Mouse (Mus musculus) kidney, embryonic 14.5 days (tissue): ENCODE measurements around the gene Ppp1r11. TPM values are rescaled to one million over a fixed set of nuclear protein-coding genes. Genes with fewer than 3 reads are reported as not detected.

Source experiments
- ATAC-seq: fragments of 200-750 bp; cut with Nextera tagmentation; 2 replicates; pipeline ENCODE4 v1.8.0; 2017; ENCODE audit warnings: moderate number of reproducible peaks, mild to moderate bottlenecking, moderate TSS enrichment, moderate library complexity; ENCODE audit not compliant: low FRiP score, low TSS enrichment
- H3K27ac ChIP-seq: fragments of 300-500 bp; sonication (generic); 2 replicates; pipeline ENCODE4 v1.5.1; 2014; ENCODE audit warnings: low read depth, mild to moderate bottlenecking, low read length, moderate library complexity, mixed read lengths
- H3K27me3 ChIP-seq: fragments of 300-500 bp; sonication (generic); 2 replicates; pipeline ENCODE4 v1.6.1; 2014; ENCODE audit warnings: mild to moderate bottlenecking, low read length; ENCODE audit not compliant: control insufficient read depth, insufficient read depth
- H3K36me3 ChIP-seq: fragments of 300-500 bp; sonication (generic); 2 replicates; pipeline ENCODE4 v1.6.1; 2014; ENCODE audit warnings: low read length, mixed read lengths; ENCODE audit not compliant: control insufficient read depth, insufficient read depth
- H3K4me1 ChIP-seq: fragments of 300-500 bp; sonication (generic); 2 replicates; pipeline ENCODE4 v1.6.1; 2014; ENCODE audit warnings: low read length, mixed read lengths; ENCODE audit not compliant: control insufficient read depth, insufficient read depth
- H3K4me2 ChIP-seq: fragments of 300-500 bp; sonication (generic); replicated peaks from 2 replicates; pipeline ENCODE4 v1.6.1; 2014; ENCODE audit warnings: low read depth, mild to moderate bottlenecking, low read length
- H3K4me3 ChIP-seq: fragments of 300-500 bp; sonication (generic); 2 replicates; pipeline ENCODE4 v1.5.1; 2014; ENCODE audit warnings: mild to moderate bottlenecking, low read length
- H3K9ac ChIP-seq: fragments of 300-500 bp; sonication (generic); 2 replicates; pipeline ENCODE4 v1.6.1; 2014; ENCODE audit warnings: low read depth, mild to moderate bottlenecking, low read length, moderate library complexity
- H3K9me3 ChIP-seq: fragments of 300-500 bp; sonication (generic); 2 replicates; pipeline ENCODE4 v1.6.1; 2016; ENCODE audit warnings: low read length; ENCODE audit not compliant: control insufficient read depth
- WGBS: fragments of 180-500 bp; shearing (Covaris S2); extraction: QIAGEN DNeasy Blood & Tissue Kit; methylation state at CpG from one replicate; pipeline ENCODE4 v1.1.7; 2014; 5-methylcytosine and 5-hydroxymethylcytosine counted together
- polyA plus RNA-seq: library from polyadenylated mRNA; unstranded; fragments of >200 nt; fragmentation: Nextera tagmentation; extraction: Ambion mirVana; gene quantifications from 2 replicates; pipeline ENCODE4 v1.2.1, GENCODE M21; 2014

Gene Ppp1r11
- polyA plus RNA-seq, 1 experiment from 2014 or later, result 125 TPM

- WGBS, result 15% methylated on average over 2 of the region's 2 CpGs
Observed at GRCm38 (mm10) chr17:36914108-36914507, 37.4 kb downstream of the Ppp1r11 start.

GRCm38 (mm10) chr17:36912031-36912430 lies 39.5 kb downstream of the Ppp1r11 start:
- H3K4me1 ChIP-seq, result no peaks in the 10 kb centered on the region
- no peak for ATAC-seq
- H3K9ac ChIP-seq, result no peak overlapping the region
- H3K4me2 ChIP-seq, result no peak overlapping the region
- H3K9me3 ChIP-seq, result no peaks in the 10 kb centered on the region
- no peaks in the 10 kb centered on the region for H3K27me3 ChIP-seq
- WGBS, result 65% methylated on average over 2 of the region's 2 CpGs
- H3K36me3 ChIP-seq, result no peaks in the 10 kb centered on the region
- H3K4me3 ChIP-seq, result no peak overlapping the region
- no peak overlapping the region for H3K27ac ChIP-seq

More at GRCm38 (mm10) chr17:36914108-36914507, 37.4 kb downstream of the Ppp1r11 start:
- Histone ChIP-seq H3K4me2 (no peak overlapping the region), H3K27me3 (no peaks in the 10 kb centered on the region), H3K9ac (no peak overlapping the region), H3K4me1 (no peaks in the 10 kb centered on the region), H3K9me3 (no peaks in the 10 kb centered on the region), H3K27ac (no peak overlapping the region), H3K36me3 (no peaks in the 10 kb centered on the region), H3K4me3 (no peak overlapping the region)
- ATAC-seq, result no peak

- no peaks in the 10 kb centered on the region for H3K27me3 ChIP-seq
- H3K9me3 ChIP-seq, result no peaks in the 10 kb centered on the region
- no peak overlapping the region for H3K4me2 ChIP-seq
- H3K27ac ChIP-seq, result no peak overlapping the region
- no peak overlapping the region for H3K4me3 ChIP-seq
- no peak overlapping the region for H3K9ac ChIP-seq
- 59% methylated on average over 4 of the region's 4 CpGs for WGBS
- no peaks in the 10 kb centered on the region for H3K4me1 ChIP-seq
- H3K36me3 ChIP-seq, result no peaks in the 10 kb centered on the region
- no peak for ATAC-seq
Observed at GRCm38 (mm10) chr17:36909802-36910201, 41.7 kb downstream of the Ppp1r11 start.

- H3K4me2 ChIP-seq, result no peak overlapping the region
- H3K27ac ChIP-seq, result no peak overlapping the region
- no peaks in the 10 kb centered on the region for H3K36me3 ChIP-seq
- H3K4me1 ChIP-seq, result no peaks in the 10 kb centered on the region
- 54% methylated on average over 1 of the region's 1 CpGs for WGBS
- H3K9me3 ChIP-seq, result no peaks in the 10 kb centered on the region
- H3K27me3 ChIP-seq, result no peaks in the 10 kb centered on the region
- no peak overlapping the region for H3K9ac ChIP-seq
- H3K4me3 ChIP-seq, result no peak overlapping the region
- no peak for ATAC-seq
Observed at GRCm38 (mm10) chr17:36908235-36908634, 43.3 kb downstream of the Ppp1r11 start.

- 81% methylated on average over 3 of the region's 3 CpGs for whole genome bisulfite sequencing
- no peaks in the 10 kb centered on the region for H3K27me3 ChIP-seq
- no peaks in the 10 kb centered on the region for H3K36me3 ChIP-seq
Observed at GRCm38 (mm10) chr17:36903651-36904050, 47.9 kb downstream of the Ppp1r11 start.

GRCm38 (mm10) chr17:36900691-36901090 lies 50.9 kb downstream of the Ppp1r11 start:
- no peak overlapping the region for H3K9ac ChIP-seq
- no peak overlapping the region for H3K4me2 ChIP-seq
- H3K4me3 ChIP-seq, result no peak overlapping the region
- H3K36me3 ChIP-seq, result no peaks in the 10 kb centered on the region
- H3K27me3 ChIP-seq, result no peaks in the 10 kb centered on the region
- ATAC-seq, result no peak
- whole genome bisulfite sequencing, result 42% methylated on average over 1 of the region's 1 CpGs
- no peak overlapping the region for H3K27ac ChIP-seq
- no peaks in the 10 kb centered on the region for H3K9me3 ChIP-seq
- H3K4me1 ChIP-seq, result no peaks in the 10 kb centered on the region

More at GRCm38 (mm10) chr17:36903651-36904050, 47.9 kb downstream of the Ppp1r11 start:
- Histone ChIP-seq H3K4me1 (no peaks in the 10 kb centered on the region), H3K4me2 (no peak overlapping the region), H3K4me3 (no peak overlapping the region), H3K9ac (no peak overlapping the region), H3K27ac (no peak overlapping the region), H3K9me3 (no peaks in the 10 kb centered on the region)
- no peak for ATAC-seq

GRCm38 (mm10) chr17:36900001-36900400 lies 51.5 kb downstream of the Ppp1r11 start:
- Histone ChIP-seq H3K27ac (no peak overlapping the region), H3K9me3 (no peaks in the 10 kb centered on the region), H3K36me3 (no peaks in the 10 kb centered on the region), H3K9ac (no peak overlapping the region), H3K27me3 (no peaks in the 10 kb centered on the region), H3K4me1 (no peaks in the 10 kb centered on the region), H3K4me2 (no peak overlapping the region), H3K4me3 (no peak overlapping the region)
- 87% methylated on average over 5 of the region's 5 CpGs for WGBS
- ATAC-seq, result no peak

GRCm38 (mm10) chr17:36899376-36899775 lies 52.2 kb downstream of the Ppp1r11 start:
- 88% methylated on average over 4 of the region's 4 CpGs for WGBS

More at GRCm38 (mm10) chr17:36899376-36899775, 52.2 kb downstream of the Ppp1r11 start:
- Histone ChIP-seq H3K4me3 (no peak overlapping the region), H3K4me1 (no peaks in the 10 kb centered on the region), H3K9ac (no peak overlapping the region), H3K4me2 (no peak overlapping the region), H3K9me3 (no peaks in the 10 kb centered on the region), H3K36me3 (no peaks in the 10 kb centered on the region), H3K27ac (no peak overlapping the region), H3K27me3 (no peaks in the 10 kb centered on the region)
- no peak for ATAC-seq
